Mouse (Mus musculus) left cerebral cortex, adult 8-10 months (tissue): ENCODE results near the gene Trim62. TPM values are rescaled to one million over a fixed set of nuclear protein-coding genes. Genes with fewer than 3 reads are reported as not detected.

ENCODE experiments used
- DNase-seq, 2 experiments: peaks; one replicate each; pipeline ENCODE4 v3.0.0; 2022; ENCODE audit warnings: low spot score in 2 of 2
- total RNA-seq, 4 experiments: library from RNA; stranded (reverse); gene quantifications; 2 replicates each; pipeline ENCODE4 v1.2.4; 2022

The Trim62 gene
- total RNA-seq, 4 experiments from 2014 or later: 17.4 to 20.0 (median 19.4) TPM

GRCm38 (mm10) chr4:128908586-128909377 is 25.4 kb downstream of the Trim62 start:
- no peak for DNase-seq

GRCm38 (mm10) chr4:128909378-128909831 is 26.0 kb downstream of the Trim62 start:
- DNase-seq: no peak

- no peak for DNase-seq
These were observed 27.1 kb downstream of the Trim62 start for GRCm38 (mm10) chr4:128910276-128911063.

- DNase-seq: no peak
These were observed 28.7 kb downstream of the Trim62 start for GRCm38 (mm10) chr4:128912085-128912484.

DNA sequence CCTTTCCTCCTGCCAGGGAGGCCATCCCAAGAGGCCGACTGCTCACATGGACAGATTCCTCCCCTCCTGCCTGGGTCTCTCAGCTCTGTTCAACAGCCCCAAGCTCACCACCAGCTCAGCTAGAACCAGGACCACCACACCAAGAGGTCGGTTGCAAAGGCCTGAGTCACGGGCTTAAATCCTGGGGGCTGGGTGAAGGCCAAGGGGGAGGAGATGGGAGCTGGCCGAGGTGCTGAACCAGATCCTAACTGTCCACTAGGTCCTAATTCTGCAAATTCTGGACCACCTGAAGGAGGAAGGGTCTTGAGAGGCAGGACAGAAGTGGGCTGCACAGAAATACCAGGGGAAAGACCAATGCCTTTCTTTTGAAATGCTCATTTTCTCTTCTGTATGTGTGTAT is 30.4 kb downstream of the Trim62 start:
- no peak for DNase-seq

GRCm38 (mm10) chr4:128917119-128917518 is 33.7 kb downstream of the Trim62 start:
- DNase-seq: no peak

GRCm38 (mm10) chr4:128917756-128918155 is 34.4 kb downstream of the Trim62 start:
- DNase-seq: no peak

- no peak for DNase-seq
These were observed 34.8 kb downstream of the Trim62 start for GRCm38 (mm10) chr4:128918187-128918586.

DNA sequence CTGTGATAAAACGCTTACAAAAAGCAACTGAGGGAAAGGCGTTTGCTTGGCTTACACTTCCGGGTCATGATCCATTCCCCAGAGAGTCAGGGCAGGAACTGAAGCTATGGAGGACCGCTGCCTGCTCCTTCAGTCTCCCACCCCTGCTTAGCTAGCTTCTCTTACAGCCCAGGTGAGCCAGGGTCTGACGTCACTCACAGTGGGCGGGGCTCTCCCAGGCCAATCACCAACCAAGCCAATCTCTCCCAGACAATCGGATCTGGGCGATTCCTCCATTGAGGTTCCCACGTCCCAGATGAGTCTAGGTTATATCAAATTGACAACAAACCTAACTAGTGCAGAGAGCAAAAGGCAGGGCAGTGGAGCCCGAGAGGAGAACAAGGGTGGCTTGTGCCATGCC is 35.7 kb downstream of the Trim62 start:
- no peak for DNase-seq

GRCm38 (mm10) chr4:128923603-128924002 is 40.2 kb downstream of the Trim62 start:
- no peak for DNase-seq

- peak; percentile 74 to 81 for DNase-seq
These were observed 41.6 kb downstream of the Trim62 start for GRCm38 (mm10) chr4:128924841-128925606.

DNA sequence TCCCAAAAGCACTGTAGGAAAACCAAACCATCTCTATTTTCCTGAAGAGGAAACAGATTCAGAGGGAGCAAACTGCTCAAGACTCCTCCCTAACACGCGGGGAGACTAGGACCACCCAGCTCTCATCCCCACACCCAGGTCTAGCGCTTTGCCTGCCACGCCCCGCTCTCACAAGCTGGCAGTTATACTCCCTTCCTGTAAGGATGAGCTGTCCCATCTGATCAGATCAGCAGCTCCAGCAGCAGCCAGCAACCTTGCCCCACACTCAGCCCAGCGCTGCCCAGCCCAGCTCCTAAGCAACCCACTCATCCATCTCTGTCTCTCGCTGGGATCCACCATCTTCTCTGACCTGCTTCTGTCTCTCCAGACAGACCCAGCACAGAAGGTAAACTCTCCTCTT is 49.4 kb downstream of the Trim62 start:
- no peak for DNase-seq

GRCm38 (mm10) chr4:128935595-128935994 is 52.2 kb downstream of the Trim62 start:
- DNase-seq: no peak

- no peak for DNase-seq
These were observed 59.0 kb downstream of the Trim62 start for GRCm38 (mm10) chr4:128942346-128942745.

GRCm38 (mm10) chr4:128946736-128947135 is 63.4 kb downstream of the Trim62 start:
- no peak for DNase-seq

DNA sequence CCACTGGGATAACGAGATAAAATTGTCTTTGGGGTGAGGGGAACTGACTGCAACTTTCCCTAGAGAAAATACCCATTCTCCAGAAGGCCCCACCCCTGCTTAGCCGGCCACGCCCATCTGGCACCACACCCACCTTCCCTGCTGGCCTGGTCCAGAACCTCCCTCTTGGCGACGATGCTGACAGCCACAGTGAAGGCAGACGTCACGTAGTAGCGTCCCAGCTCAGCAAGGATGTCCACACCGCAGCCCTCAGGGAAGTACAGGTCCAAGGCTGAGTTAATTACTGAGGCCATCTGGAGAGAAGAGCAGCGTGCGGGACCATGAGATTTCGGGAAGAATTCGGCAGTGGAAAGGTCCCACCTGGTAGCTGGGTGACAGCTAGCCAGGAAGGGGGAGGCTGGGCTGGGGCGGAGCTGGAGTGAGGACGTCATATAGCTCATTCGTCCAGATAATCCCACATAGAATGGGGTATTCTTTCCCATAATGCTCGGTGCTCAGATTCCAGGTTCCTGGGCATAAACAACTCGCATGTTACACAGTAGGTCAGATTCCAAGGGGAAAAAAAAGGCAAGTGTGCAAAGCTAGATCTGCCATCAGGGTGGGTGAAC is 64.0 kb downstream of the Trim62 start:
- DNase-seq: no peak

DNA sequence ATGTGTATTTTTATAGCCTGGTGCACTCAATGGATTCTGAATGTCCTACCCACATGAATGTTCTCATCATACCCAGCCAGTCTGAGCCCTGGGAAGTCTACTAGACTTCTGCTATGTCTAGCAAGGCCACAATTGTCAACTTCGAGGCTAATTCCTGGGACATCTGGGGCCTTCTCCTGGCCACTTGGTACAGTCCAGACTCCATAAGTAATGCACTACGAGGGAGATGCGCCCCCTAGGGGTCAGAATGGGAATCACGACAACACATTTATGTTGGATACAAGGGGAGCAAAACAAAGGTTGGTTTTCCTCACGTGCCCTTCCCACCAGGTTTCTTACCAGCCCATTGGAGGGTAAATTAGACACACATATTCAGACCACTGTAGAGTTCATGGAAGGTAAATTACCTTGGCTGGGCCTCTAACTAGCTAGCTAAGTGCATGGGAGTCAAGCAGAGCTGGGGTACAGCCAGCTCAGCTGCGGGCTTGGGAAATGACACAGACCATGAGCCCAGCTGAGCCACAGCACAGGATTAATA is 64.8 kb downstream of the Trim62 start:
- DNase-seq: no peak

DNA sequence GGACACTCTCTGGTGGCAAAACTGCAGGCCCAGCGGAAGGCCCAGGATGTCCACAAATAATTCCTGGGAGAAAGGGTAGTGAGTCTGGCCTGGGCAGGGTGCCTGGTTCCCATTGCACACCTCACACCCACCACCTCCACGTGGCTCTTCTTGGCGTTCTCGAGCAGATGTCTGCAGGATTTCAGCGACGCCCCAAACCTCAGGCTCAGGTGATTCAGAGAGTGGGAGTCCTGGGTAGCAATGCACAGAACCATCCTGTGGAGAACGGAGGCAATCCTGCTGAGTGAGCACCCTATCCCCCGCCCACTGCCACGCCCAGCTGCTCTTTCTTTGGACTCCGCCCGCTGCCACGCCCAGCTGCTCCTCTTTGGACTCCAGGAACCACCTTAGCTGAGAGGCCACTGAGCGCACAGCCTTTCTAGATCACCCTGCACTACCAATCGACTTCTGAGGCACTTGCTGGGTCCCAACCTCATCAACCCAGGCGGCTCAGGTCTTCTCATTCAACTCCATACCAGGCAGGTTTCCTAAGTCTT is 66.2 kb downstream of the Trim62 start:
- DNase-seq: peak in 1 of 2 experiments; percentile 61

GRCm38 (mm10) chr4:128950461-128950860 is 67.1 kb downstream of the Trim62 start:
- no peak for DNase-seq

GRCm38 (mm10) chr4:128953851-128954250 is 70.5 kb downstream of the Trim62 start:
- DNase-seq: no peak
